Mouse (Mus musculus): ENCODE measurements around the gene Txndc9. TPM values are rescaled to one million over a fixed set of nuclear protein-coding genes. Genes with fewer than 3 reads are reported as not detected.

Gene Txndc9
- polyA plus RNA-seq (2012; rRNA removed): 24.9 and 25.1 TPM in 2 replicates

GRCm38 (mm10) chr1:37997867-37998266, at the start of gene Txndc9, which contains the start of gene Eif5b:
Gene Txndc9 (minus strand): TSS chr1:37997893.
Gene Eif5b (plus strand): TSS chr1:37998010.

GRCm38 (mm10) chr1:37957659-37958058, 40.0 kb downstream of the Txndc9 start, which contains the start of gene Lyg1:
Gene Lyg1 (minus strand): TSS chr1:37957759.

Other genes with a start within 250 kb of the Txndc9 start
- gene Tsga10, start 131.5 kb downstream of the Txndc9 start, polyA plus RNA-seq (2012; rRNA removed): 0.94 and 1.1 TPM in 2 replicates
- gene Lipt1, start 126.2 kb downstream of the Txndc9 start, polyA plus RNA-seq (2012; rRNA removed): 2.8 and 3.0 TPM in 2 replicates
- gene Mitd1, start 107.5 kb downstream of the Txndc9 start, polyA plus RNA-seq (2012; rRNA removed): 18.0 and 19.2 TPM in 2 replicates
- 87.1 and 90.2 TPM in 2 replicates for gene Mrpl30, start 107.4 kb downstream of the Txndc9 start, polyA plus RNA-seq (2012; rRNA removed)
- not detected in 2 replicates for gene Lyg2, start 81.4 kb downstream of the Txndc9 start, polyA plus RNA-seq (2012; rRNA removed)
- gene Lyg1, start 40.1 kb downstream of the Txndc9 start, polyA plus RNA-seq (2012; rRNA removed): not detected in 2 replicates
- gene Eif5b, start 117 bp upstream of the Txndc9 start, polyA plus RNA-seq (2012; rRNA removed): 22.1 and 24.0 TPM in 2 replicates
- 13.5 and 16.2 TPM in 2 replicates for gene Rev1, start 131.9 kb upstream of the Txndc9 start, polyA plus RNA-seq (2012; rRNA removed)